Mouse (Mus musculus) thymus, adult 2 months (tissue): ENCODE measurements around the gene Chrm2. TPM values are rescaled to one million over a fixed set of nuclear protein-coding genes. Genes with fewer than 3 reads are reported as not detected.

ENCODE experiments used
- DNase-seq: peaks from one replicate; pipeline ENCODE4 v3.0.0; 2021
- H3K27ac ChIP-seq: fragments of 200-500 bp; 2 replicates; pipeline ENCODE4 v1.5.1; 2012; ENCODE audit warnings: low read length, control low read depth; ENCODE audit not compliant: control insufficient read depth, insufficient read depth
- H3K27me3 ChIP-seq: fragments of 200-500 bp; 2 replicates; pipeline ENCODE4 v1.6.1; 2012; ENCODE audit warnings: mild to moderate bottlenecking, low read length, moderate library complexity, mixed read lengths; ENCODE audit not compliant: control insufficient read depth, insufficient read depth
- H3K36me3 ChIP-seq: fragments of 200-500 bp; 2 replicates; pipeline ENCODE4 v1.6.1; 2012; ENCODE audit warnings: mild to moderate bottlenecking, low read length, moderate library complexity; ENCODE audit not compliant: control insufficient read depth, insufficient read depth
- H3K4me1 ChIP-seq: fragments of 200-500 bp; replicated peaks from 2 replicates; pipeline ENCODE4 v1.6.1; 2012; ENCODE audit warnings: low read length; ENCODE audit not compliant: control insufficient read depth, insufficient read depth
- H3K4me3 ChIP-seq: fragments of 200-500 bp; 2 replicates; pipeline ENCODE4 v1.5.1; 2012; ENCODE audit warnings: mild to moderate bottlenecking, low read length, control low read depth, moderate library complexity; ENCODE audit not compliant: control insufficient read depth, insufficient read depth
- CTCF ChIP-seq: fragments of 200-500 bp; IDR thresholded peaks from 2 replicates; pipeline ENCODE4 v1.5.1; 2012; ENCODE audit warnings: mild to moderate bottlenecking, control low read depth, low read length, moderate library complexity, borderline replicate concordance; ENCODE audit not compliant: control insufficient read depth, poor library complexity, insufficient read depth; ENCODE audit errors: extremely low read depth
- POLR2A ChIP-seq: fragments of 200-500 bp; IDR thresholded peaks from 2 replicates; pipeline ENCODE4 v1.6.1; 2012; ENCODE audit warnings: mild to moderate bottlenecking, low read length, control low read depth, moderate library complexity; ENCODE audit not compliant: control insufficient read depth, poor library complexity, insufficient read depth; ENCODE audit errors: extremely low read depth
- WGBS: fragments of 180-500 bp; shearing (Covaris S2); methylation state at CpG from one replicate; pipeline ENCODE4 v1.1.7; 2018; 5-methylcytosine and 5-hydroxymethylcytosine counted together
- polyA plus RNA-seq: library from polyadenylated mRNA; depleted of rRNA; stranded (reverse); fragments of >200 nt; gene quantifications from 2 replicates; pipeline ENCODE4 v1.2.3, GENCODE M21; 2012

The Chrm2 gene
- polyA plus RNA-seq, 1 experiment = 1.1 TPM

- no peaks in the 10 kb centered on the region for H3K36me3 ChIP-seq
- H3K27me3 ChIP-seq = no peaks in the 10 kb centered on the region
- no peaks in the 10 kb centered on the region for H3K4me1 ChIP-seq
- no peak for DNase-seq
- H3K4me3 ChIP-seq = no peak overlapping the region
- no peak overlapping the region for H3K27ac ChIP-seq
- TF ChIP-seq CTCF (no peak), POLR2A (no peak)
- WGBS = 68% methylated on average over 4 of the region's 4 CpGs
Observed at GRCm38 (mm10) chr6:36393705-36394104, 5.8 kb downstream of the Chrm2 start.

- Histone ChIP-seq H3K4me3 (no peak overlapping the region), H3K27me3 (no peaks in the 10 kb centered on the region), H3K36me3 (no peaks in the 10 kb centered on the region), H3K27ac (no peak overlapping the region), H3K4me1 (no peaks in the 10 kb centered on the region)
- no peak for DNase-seq
- 66% methylated on average over 5 of the region's 5 CpGs for WGBS
- no peak for TF ChIP-seq POLR2A
- no peak for TF ChIP-seq CTCF
Observed at GRCm38 (mm10) chr6:36405139-36405538, 17.3 kb downstream of the Chrm2 start.

- DNase-seq = no peak
- no peak overlapping the region for H3K27ac ChIP-seq
- no peaks in the 10 kb centered on the region for H3K27me3 ChIP-seq
- no peaks in the 10 kb centered on the region for H3K4me1 ChIP-seq
- TF ChIP-seq POLR2A (no peak), CTCF (no peak)
- H3K4me3 ChIP-seq = no peak overlapping the region
- no peaks in the 10 kb centered on the region for H3K36me3 ChIP-seq
Observed at GRCm38 (mm10) chr6:36409016-36409415, 21.1 kb downstream of the Chrm2 start.

GRCm38 (mm10) chr6:36410057-36410456 lies 22.2 kb downstream of the Chrm2 start:
- Histone ChIP-seq H3K27ac (no peak overlapping the region), H3K4me3 (no peak overlapping the region), H3K36me3 (no peaks in the 10 kb centered on the region), H3K4me1 (no peaks in the 10 kb centered on the region), H3K27me3 (no peaks in the 10 kb centered on the region)
- WGBS = 86% methylated on average over 2 of the region's 2 CpGs
- DNase-seq = no peak
- TF ChIP-seq CTCF (no peak), POLR2A (no peak)

- no peaks in the 10 kb centered on the region for H3K4me1 ChIP-seq
- no peak for DNase-seq
- H3K27ac ChIP-seq = no peak overlapping the region
- TF ChIP-seq POLR2A (no peak), CTCF (no peak)
- no peak overlapping the region for H3K4me3 ChIP-seq
- WGBS = 79% methylated on average over 2 of the region's 2 CpGs
- no peaks in the 10 kb centered on the region for H3K27me3 ChIP-seq
- no peaks in the 10 kb centered on the region for H3K36me3 ChIP-seq
Observed at GRCm38 (mm10) chr6:36419716-36420115, 31.8 kb downstream of the Chrm2 start.

- Histone ChIP-seq H3K4me1 (no peaks in the 10 kb centered on the region), H3K27ac (no peak overlapping the region), H3K27me3 (no peaks in the 10 kb centered on the region), H3K4me3 (no peak overlapping the region), H3K36me3 (no peaks in the 10 kb centered on the region)
- TF ChIP-seq POLR2A = no peak
- no peak for TF ChIP-seq CTCF
- no peak for DNase-seq
- WGBS = 95% methylated on average over 6 of the region's 6 CpGs
Observed at GRCm38 (mm10) chr6:36437964-36438363, 50.1 kb downstream of the Chrm2 start.

GRCm38 (mm10) chr6:36439218-36439617 lies 51.3 kb downstream of the Chrm2 start:
- DNase-seq = no peak

More at GRCm38 (mm10) chr6:36439218-36439617, 51.3 kb downstream of the Chrm2 start:
- no peaks in the 10 kb centered on the region for H3K27me3 ChIP-seq
- H3K36me3 ChIP-seq = no peaks in the 10 kb centered on the region
- 92% methylated on average over 2 of the region's 2 CpGs for WGBS
- no peak overlapping the region for H3K4me3 ChIP-seq
- no peaks in the 10 kb centered on the region for H3K4me1 ChIP-seq
- no peak for TF ChIP-seq CTCF
- TF ChIP-seq POLR2A = no peak
- H3K27ac ChIP-seq = no peak overlapping the region
